Mouse (Mus musculus) layer of hippocampus, adult 8-10 months (tissue): ENCODE measurements around the gene Anapc11. TPM values are rescaled to one million over a fixed set of nuclear protein-coding genes. Genes with fewer than 3 reads are reported as not detected.
A peak's percentile ranks its signal among the peaks of the same experiment; 100 is the strongest.

Experiments used
- DNase-seq, 2 experiments: peaks; one replicate each; pipeline ENCODE4 v3.0.0; 2022; ENCODE audit warnings: low spot score in 2 of 2
- total RNA-seq, 4 experiments: library from RNA; stranded (reverse); gene quantifications; 2 replicates each; pipeline ENCODE4 v1.2.4; 2022

The Anapc11 gene
- total RNA-seq, 4 experiments from 2014 or later, result 91.1 to 99.6 (median 93.6) TPM

DNA sequence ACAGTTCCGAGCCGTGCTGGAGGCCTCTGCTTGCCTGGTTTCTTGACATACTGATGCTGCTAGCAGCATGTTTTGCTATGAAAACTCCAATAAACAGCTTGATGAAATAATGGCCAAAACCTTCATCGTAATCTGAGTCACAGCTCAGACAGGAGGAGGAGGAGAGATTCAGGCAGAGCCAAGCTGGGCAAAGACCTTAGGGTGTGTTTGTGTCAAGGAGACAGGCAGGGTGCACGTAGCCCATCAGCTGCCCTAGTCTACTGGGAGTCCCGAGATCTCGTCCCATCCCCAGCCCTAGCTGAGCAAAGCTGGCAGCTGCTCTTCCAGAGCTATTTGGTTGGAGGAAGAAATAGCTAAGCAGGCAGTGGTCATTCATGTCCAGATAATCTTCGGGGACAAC is 7.4 kb downstream of the Anapc11 start:
- DNase-seq, result no peak

DNA sequence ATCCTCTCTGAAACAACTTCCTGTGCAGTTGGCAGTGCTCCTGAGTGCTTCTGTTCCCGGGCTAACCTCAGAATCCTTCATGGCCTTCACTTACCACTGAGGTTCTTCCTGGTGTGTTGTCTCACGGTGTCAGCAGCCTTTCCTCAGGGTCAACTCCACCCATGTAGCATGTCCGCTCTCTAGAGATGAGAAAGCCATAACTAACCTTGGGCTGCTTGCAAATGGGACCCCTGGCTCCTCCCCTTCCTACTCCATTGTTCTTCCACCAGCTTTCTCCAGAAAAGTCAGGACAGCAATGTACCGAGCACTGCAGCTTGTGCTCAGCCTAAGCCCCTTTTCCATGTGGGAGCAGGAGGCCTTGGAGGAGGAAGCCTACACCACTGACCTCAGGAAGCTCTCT is 8.5 kb downstream of the Anapc11 start:
- DNase-seq, result no peak

DNA sequence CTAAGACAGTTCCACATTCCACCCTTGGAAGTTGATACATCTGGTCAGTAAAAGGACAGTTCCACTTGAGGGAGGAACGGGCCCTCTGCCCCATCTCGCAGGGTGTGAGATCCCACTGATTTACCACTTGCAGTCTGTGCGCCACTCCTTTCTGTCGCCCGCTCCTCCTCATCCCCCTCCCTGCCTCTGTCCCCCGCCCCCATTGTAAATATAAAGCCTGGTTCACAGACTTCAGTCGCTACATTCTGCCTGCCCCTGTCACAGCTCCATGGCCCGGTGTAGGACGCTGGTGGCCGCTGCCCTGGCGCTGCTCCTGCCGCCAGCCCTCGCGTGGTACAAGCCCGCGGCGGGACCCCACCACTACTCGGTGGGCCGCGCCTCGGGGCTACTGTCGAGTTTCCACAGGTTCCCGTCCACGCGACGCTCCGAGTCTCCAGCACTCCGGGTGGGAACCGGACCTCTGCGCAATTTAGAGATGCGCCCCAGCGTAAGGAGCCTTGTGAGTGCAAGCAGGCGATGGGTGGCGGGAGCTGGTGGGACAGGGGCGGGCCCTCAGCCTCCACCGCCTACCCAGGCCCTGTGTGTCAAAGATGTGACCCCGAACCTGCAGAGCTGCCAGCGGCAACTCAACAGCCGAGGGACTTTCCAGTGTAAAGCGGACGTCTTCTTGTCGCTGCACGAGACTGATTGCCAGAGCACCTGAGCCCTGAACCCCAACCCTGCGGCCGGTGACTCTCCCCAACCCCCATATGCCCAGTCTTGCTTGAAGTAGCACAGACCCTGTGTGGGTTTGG is 10.2 kb downstream of the Anapc11 start, which contains the start of gene Npb:
TSS of gene Npb (plus strand) at position 237 of the 794 bp plus-strand sequence.
- no peak for DNase-seq

DNA sequence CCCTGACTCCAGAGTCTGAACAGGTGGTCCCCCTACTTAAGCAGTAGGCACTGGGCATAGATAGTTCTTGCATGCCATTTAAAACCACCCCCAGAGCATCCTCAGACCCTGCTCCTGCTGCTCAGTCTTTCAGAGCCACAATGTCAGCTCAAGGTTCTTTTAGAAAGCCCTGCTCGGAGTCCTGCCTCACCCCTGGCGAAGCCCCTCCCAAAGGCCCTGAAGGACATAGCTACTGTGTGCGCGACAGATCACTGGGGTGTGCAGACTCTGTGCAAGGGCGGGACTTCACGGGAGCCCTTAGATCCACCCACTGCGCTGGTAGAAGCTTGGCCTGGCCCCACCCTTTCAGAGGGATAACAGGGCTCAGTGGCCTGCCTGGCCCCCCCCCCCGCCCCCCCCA is 11.0 kb downstream of the Anapc11 start:
- DNase-seq, result no peak

DNA sequence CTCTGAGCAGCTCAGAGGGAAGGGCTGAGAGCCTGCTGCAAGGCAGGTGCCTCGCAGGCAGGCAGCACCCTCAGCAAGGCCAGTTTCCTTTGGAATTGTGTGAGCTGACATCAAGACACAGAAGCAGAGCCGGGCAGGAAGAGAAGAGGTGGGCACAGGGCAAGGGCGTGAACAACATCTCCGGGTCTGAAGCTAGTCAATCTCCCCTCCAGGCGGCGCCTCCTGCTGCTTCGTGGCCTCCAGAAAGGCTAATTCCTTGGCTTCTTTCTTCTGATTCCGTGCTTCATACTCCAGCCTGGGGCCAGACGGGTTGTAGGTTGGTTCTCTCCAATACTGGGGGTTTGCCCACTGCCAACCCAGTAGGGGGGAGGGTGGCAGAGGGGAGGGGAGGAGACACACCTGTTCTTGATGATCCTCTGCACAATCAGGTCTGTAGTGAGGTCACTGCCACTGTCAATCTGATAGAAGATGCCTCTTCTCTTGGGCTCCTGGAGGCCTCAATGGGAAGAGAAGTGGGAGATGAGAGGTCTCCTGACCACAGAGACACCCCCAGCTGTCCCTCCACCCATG is 12.3 kb downstream of the Anapc11 start:
- no peak for DNase-seq

DNA sequence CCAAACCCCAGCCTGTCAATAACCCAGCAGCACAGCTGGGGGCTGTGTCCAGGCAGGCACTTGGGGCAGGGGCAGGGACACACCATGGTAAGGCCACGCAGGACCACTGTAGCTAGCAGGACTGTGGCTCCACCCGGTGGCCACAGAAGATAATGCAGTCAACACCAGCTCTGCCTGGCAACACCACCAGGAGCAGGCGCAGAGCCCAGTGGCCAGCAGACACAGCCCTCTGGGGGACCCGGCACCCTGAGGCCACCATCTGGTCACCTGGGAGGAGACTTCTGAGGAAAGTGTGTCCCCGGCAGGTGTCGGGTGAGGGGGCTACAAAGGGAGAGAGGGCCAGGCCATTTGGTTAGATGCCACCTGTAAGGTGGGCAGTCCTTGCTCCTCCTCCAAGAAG is 14.5 kb downstream of the Anapc11 start:
- DNase-seq, result peak in 1 of 2 experiments; percentile 72

DNA sequence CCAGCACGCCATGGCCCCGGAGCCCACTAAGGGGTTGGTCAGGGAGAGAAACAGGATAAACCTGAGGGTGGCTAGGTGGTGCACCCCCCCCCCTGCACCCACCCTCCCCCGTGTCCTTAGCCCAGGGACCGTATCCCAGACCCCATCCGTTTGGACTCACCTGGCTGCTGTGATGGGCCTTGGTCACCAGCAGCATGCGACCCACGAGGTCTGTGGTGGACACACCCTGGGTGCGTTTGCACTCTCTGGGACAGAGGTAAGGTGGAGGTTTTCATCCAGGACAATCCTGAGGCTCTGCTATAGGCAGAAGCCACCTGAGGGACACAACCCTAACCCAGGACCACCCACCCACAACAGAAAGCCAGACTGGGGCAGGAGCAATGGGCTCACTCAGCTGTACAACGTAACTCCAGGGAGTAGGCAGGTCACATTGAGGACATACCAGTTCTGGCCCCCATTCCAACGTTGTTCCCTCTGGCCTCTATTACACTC is 15.3 kb downstream of the Anapc11 start:
- no peak for DNase-seq

DNA sequence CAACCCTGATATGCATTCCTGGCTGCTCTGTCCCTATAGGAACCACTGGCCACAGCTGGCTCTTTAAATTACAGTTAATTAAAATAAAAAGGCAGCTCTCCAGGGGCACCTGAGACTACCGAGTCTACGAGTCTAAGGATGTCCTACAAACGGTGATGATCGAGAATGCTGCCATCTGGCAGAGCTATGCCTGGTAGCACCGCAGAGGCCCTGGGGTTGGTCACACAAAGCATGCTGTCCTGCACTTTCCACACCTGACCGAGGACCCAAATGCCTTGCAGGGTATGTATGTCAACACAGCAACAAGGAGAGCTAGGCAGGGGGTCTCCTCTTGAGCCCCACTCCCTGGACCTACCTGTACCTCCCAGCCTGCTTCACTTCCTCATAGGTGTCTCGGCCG is 15.8 kb downstream of the Anapc11 start:
- DNase-seq, result no peak

DNA sequence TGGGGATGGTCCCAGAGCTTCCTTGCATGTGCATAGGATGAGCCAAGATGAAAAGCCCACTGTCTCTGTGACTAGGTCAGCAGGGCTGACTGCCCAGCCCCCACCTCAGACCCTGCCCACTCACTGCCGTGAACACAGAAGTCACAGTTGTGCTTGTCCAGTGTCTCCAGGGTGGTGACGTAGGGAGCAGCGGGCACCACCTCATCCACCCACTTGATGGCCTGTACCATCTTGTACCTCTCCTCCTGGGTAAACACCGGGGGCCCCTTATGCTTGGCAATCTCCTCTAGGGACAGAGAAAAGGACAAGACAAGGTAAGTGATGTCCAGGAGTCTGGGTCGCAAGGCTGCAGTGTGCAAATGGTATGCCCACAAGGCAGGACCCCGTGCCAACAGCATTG is 16.9 kb downstream of the Anapc11 start:
- no peak for DNase-seq

DNA sequence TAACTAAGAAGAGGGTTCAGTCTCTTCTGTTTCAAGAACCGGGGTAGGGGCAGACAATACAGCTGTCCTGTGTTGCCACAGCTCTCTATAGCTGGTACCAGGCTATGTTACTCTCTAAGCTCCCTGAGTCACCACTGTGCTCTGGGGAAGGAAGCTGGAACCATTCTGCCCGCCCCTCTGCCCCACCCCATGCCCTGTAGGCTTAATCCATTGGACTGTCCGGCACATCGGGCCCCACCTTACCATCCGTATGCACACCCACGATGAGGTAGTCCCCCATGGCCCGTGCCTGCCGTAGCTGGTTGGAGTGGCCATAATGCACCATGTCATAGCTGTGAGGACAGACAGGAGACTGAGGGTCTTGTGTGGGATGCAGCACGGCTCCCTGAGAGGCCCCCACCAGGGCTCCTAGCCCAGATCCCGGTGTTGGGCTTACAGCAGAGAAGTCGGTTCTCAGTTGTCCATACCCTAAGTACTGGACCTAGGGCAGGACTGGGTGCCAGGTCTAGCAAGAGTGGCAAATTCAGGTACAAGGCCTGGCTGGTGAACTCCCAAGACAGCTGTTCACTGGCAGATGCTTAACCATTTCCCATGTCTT is 17.5 kb downstream of the Anapc11 start:
- no peak for DNase-seq

DNA sequence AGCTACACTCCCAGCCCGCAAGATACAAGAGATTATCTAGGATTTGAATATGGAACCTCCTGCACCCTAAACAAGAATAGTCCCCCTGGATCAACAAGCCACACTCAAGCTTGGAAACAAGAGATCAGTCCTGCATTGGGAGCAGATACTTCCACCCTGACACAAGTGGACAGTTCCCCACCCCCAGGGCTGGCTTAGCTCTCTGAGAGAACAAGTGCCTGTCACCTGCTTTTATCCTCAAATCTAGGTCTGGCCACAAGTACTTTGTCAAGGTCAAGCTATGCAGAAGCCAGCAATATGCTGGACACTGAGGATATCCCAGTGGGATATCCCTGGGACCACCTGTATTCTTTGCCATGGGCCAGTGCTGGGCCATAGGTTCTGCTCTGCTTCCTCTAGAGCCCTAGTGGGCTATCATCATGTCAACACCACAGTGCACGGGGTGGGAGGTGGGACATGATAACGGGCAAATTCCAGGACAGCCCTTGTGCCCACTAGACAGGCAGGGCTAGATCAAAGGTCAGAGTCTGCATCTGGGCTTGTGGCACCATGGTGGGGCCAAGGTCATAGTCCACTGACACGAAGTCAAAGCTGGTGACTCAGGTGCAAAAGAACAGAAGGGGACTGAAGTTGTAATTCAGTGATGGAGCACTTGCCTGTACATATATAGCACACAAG is 18.5 kb downstream of the Anapc11 start:
- DNase-seq, result no peak

DNA sequence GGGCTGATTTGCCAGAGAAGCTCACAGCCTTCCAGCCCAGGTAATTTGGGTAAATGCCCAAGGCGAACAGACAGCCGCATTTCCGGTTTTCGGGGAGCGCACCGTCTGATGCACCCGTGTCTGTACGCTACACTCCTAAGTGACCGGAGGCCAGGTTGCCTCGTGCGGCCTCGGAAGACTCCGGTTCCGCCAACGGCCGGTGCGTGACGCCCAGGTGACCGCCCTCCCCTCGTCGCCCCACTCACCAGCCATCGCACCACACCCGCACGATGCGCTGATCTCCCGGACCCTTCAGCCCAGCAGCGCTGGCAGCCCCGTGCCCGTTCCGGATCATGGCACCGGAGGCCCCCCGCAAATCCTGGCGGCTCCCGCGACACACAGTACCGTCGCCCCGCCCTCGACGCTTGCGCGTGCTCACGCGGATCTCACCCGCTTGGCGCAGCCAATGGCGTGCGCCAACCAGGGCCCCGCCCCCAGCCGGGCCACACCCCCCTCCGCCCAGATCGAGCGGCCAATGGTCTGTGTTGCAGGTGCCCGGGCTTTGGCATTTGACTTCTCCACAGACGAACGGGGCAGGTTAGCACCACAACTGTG is 19.4 kb downstream of the Anapc11 start, which contains the start of gene Pcyt2:
TSS of gene Pcyt2 (minus strand) at position 418 of the 594 bp plus-strand sequence.
- peak; percentile 83 to 86 for DNase-seq

DNA sequence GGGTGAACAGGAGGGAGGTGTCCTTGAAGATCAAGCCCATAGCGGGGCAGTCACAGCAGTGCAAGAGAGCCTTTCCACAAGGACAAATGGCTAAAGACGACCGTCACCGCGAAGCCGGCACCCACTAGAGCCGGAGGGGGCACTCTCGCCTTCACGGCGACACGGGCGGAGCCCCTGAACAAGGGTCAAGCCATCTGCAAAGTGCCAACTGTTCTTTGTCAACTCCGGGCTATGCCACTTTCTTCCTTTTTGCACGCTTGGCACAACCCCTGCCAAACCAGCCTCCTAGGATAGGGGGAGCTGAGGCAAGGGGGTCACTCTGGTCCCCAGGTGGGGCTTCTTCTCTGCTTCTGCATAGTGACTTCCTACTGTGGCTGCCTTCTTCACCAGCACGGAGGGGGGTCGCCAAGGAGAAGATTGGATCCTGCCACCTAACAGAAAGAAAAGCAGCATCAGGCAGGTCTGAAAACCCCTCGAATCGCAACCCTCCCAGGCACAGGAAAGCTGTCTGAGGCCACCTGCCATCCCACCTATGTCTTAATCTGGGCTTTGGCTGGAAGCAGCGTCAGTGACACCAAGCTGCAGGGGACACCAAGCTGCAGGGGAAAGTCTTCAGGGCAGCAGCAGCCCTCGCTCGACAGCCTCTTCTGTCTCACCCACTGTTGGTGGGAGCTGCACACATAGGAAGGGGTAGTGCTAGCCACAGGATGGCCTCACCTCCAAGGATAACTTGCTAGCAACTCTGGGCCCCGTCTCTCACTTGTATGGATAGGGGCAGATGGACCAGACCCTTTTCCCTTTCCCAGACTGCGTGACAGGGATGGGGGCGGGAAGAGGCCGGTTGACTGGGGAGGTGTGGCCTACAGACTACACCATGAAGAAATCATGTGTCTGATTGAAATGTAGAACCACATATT is 20.7 kb downstream of the Anapc11 start:
- DNase-seq, result no peak

DNA sequence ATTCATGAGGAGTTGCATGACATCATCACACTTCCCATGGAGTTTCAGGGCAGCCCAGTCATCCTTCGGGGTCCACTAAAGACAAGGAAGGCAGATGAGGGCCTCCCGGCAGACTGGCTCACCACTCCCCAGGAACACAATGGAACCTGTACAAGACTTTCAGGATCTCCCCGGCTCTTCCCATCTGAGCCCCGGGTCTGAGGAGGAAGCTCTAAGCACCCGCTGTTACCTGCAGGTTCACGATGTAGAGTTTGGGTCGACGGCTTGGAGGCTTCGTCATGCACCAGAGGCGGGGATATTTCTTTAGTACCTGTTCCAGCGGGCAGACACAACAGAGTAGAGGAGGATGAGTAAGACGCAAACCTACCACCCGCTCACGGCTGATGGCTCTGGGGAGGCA is 22.0 kb downstream of the Anapc11 start:
- DNase-seq, result no peak

DNA sequence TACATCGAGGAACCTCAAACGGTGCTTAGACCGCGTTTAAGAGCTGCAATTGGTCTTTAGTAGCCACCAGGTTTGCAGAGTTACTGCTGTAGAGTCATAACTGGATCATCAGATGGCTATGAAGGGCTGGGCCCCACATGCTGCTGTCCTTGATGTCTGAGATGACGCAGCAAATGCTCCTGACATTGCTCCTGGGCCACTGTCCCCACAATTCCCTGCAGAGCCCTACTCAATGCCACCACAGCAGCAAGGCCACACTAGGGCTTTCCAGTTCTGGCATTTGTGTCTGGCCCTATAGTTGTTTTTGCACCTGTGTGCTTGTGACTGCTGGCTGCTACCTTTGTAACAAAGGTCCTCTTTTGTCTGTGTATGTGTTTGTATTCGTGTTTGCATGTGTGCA is 24.6 kb downstream of the Anapc11 start:
- no peak for DNase-seq

DNA sequence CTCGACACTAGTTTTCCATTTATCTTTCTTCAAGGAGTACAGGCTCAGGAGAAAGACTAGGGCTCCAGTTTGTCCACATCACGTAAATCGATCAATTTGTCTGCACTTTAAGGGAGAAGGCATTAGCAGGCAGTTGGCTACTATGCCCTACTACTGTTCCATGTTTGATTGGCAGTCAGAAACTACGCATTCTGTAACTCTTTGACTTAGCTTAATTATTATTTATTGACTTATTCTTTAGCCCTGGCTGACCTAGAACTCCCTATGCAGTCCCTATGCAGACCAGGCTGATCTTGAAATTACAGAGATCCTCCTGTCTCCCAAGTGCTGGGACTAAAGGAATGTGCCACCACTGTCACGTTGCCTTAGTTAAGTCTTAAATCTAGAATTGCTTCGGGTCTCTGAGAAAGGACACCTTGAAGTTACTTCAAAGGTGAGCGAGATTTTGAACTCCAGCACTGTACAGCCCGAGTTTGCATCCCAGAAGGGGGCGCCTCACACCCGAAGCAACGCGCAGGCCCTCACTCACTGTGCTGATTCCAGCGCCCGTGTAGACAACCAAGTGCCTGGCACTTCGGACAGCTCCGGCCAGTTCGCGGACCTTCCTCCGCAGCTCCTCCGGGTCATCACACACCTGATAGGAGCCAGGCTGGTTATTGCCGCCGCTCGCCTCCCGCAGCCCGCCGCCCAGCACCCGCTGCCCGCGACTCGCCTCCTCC is 25.9 kb downstream of the Anapc11 start:
- DNase-seq, result peak in 1 of 2 experiments; percentile 62

DNA sequence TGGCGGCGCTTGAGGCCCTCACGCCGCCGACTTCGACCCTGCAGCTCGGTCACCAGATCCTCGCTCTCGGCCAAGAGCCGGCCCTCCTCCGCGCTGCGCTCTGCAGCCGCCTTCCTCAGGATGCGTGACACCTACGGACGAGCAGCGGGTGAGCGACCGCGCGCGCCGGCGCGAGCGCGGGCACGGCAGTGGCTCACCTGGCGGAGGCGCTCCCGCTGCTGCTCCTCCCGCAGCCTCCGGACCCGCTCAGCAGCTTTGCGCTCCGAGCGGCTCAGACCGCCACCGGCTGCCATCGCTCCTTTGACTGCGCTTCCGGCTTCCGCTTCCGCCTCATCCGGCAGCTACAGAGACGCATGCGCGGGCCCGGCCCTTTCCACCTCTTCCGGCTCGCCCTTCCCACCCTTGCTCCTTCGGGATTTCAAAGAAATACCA is 26.5 kb downstream of the Anapc11 start:
- DNase-seq, result peak; percentile 69 to 84

DNA sequence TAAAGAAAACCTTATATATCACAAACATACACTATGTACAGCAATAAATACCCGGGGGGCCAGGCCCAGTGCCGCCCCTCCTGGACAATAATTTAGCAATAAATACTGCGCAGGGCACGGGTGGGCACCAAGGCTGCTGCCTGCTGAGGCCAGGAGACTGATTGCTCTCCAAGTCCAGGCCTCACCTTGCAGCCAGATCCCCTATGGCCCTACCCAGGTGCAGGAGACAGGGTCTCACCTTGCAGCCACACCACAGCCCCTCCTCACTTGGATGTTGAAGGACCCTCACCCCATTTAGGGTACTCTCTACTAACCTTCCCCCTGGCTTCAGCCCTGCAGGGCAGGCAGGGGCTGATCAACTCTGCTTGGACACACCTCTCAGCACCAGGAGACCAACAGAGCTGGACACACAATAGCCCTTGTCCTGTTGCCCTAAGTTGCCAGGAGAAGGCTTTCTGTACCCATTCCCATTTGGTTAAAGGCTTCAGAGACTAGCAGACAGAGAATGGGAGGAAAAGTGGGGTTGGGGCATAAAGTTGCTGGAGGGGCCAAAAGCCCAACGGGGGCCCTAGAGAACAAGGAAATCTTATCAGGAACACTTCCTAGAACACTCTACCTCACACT is 27.0 kb downstream of the Anapc11 start, which contains the start of gene Sirt7:
TSS of gene Sirt7 (minus strand) at position 89 of the 624 bp plus-strand sequence.
- no peak for DNase-seq
